Mouse (Mus musculus): ENCODE results near the gene Btd.

- no peak for TF ChIP-seq CTCF (IDR thresholded peaks at IDR 0.05; ENCODE audit: control insufficient read depth, insufficient read depth, insufficient read length)
- no peak for TF ChIP-seq MYOD1 (IDR thresholded peaks at IDR 0.05; ENCODE audit: control insufficient read depth, insufficient read length, low read depth)
- TF ChIP-seq MAX (IDR thresholded peaks at IDR 0.05): no peak
- no peak for TF ChIP-seq MYOG (IDR thresholded peaks at IDR 0.05; ENCODE audit: control insufficient read depth, extremely low read depth, insufficient read length)
Measured at GRCm38 (mm10) chr14:31594693-31595092, 46.1 kb upstream of the Btd start.

All from C2C12 (cell line).